28 mouse cellular contexts compared by ENCODE assay signal in genomic region chr3:54411052-54411451, GRCm38 (mm10). TPM values are rescaled to one million over a fixed set of nuclear protein-coding genes. Genes with fewer than 3 reads are reported as not detected.
DNase-seq lines count a peak whose midpoint lies in the region; ATAC-seq and TF ChIP-seq lines count a peak whose summit lies in the region.
"Had no signal": no experiment of that assay in that cellular context is flagged by ENCODE, and none has a peak within 500 bp of the region (broad histone marks: within the 10 kb centered on the region; RNA-seq: fewer than 3 reads in every experiment).

No protein-coding gene starts in this region.

- no peak overlapping the region for H3K9ac ChIP-seq in heart, adult 2 months (ENCODE audit: low read depth, low read length)
- H3K9ac ChIP-seq in embryonic facial prominence, embryonic 15.5 days: no peak overlapping the region
- no peak overlapping the region for H3K9ac ChIP-seq in heart, embryonic 12.5 days
- no peak overlapping the region for H3K9ac ChIP-seq in heart, postnatal 0 days (replicated peaks; ENCODE audit: low read depth, low read length)
- H3K9ac ChIP-seq: embryonic facial prominence, embryonic 13.5 days; forebrain, embryonic 12.5 days; forebrain, postnatal 0 days; hindbrain, embryonic 15.5 days; liver, embryonic 13.5 days; neural tube, embryonic 15.5 days had no signal

- peak overlapping the region; percentile 70; the same call in 1 of the 2 replicates for H3K27ac ChIP-seq in heart, embryonic 10.5 days
- no peak overlapping the region for H3K27ac ChIP-seq in heart, adult 2 months
- H3K27ac ChIP-seq in embryonic facial prominence, embryonic 15.5 days (replicated peaks): peak overlapping the region; percentile 58; the same call in 1 of the 2 replicates
- H3K27ac ChIP-seq in heart, embryonic 12.5 days (ENCODE audit: poor library complexity, severe bottlenecking): peak overlapping the region; percentile 77
- peak overlapping the region; percentile 41; the same call in 1 of the 2 replicates for H3K27ac ChIP-seq in heart, postnatal 0 days (ENCODE audit: low read depth)
- H3K27ac ChIP-seq: embryonic facial prominence, embryonic 13.5 days; forebrain, embryonic 12.5 days; hindbrain, embryonic 10.5 days; hindbrain, embryonic 15.5 days; liver, embryonic 13.5 days; neural tube, embryonic 15.5 days had no signal

- no peak overlapping the region for H3K4me3 ChIP-seq in heart, embryonic 10.5 days
- no peak overlapping the region for H3K4me3 ChIP-seq in heart, adult 2 months
- H3K4me3 ChIP-seq in embryonic facial prominence, embryonic 15.5 days (replicated peaks): no peak overlapping the region
- H3K4me3 ChIP-seq in heart, embryonic 12.5 days: no peak overlapping the region
- H3K4me3 ChIP-seq in heart, postnatal 0 days (ENCODE audit: low read depth, low read length): no peak overlapping the region
- H3K4me3 ChIP-seq: embryonic facial prominence, embryonic 13.5 days; forebrain, embryonic 12.5 days; hindbrain, embryonic 10.5 days; hindbrain, embryonic 15.5 days; liver, embryonic 13.5 days; neural tube, embryonic 15.5 days had no signal

- no peaks in the 10 kb centered on the region for H3K36me3 ChIP-seq in heart, embryonic 10.5 days
- no peaks in the 10 kb centered on the region for H3K36me3 ChIP-seq in heart, adult 2 months (ENCODE audit: control insufficient read depth, insufficient read depth, low read length)
- no peaks in the 10 kb centered on the region for H3K36me3 ChIP-seq in embryonic facial prominence, embryonic 15.5 days
- H3K36me3 ChIP-seq in heart, embryonic 12.5 days: no peaks in the 10 kb centered on the region
- no peaks in the 10 kb centered on the region for H3K36me3 ChIP-seq in heart, postnatal 0 days (replicated peaks; ENCODE audit: control insufficient read depth, insufficient read depth, low read length)
- H3K36me3 ChIP-seq: embryonic facial prominence, embryonic 13.5 days; forebrain, embryonic 12.5 days; hindbrain, embryonic 10.5 days; hindbrain, embryonic 15.5 days; liver, embryonic 13.5 days; neural tube, embryonic 15.5 days had no signal

- intact Hi-C loops in heart, adult 2 months (cut with DNase I): no loop called here

- no peak for TF ChIP-seq EP300 in heart, adult 2 months (IDR thresholded peaks at IDR 0.05; ENCODE audit: insufficient read depth, low read depth, low read length)
- TF ChIP-seq EP300 in heart, postnatal 0 days (IDR thresholded peaks at IDR 0.05; ENCODE audit: low read depth): no peak

- H3K9me3 ChIP-seq in heart, embryonic 10.5 days: no peaks in the 10 kb centered on the region; the same call in 1 of the 2 replicates
- H3K9me3 ChIP-seq in embryonic facial prominence, embryonic 15.5 days (replicated peaks): no peaks in the 10 kb centered on the region
- H3K9me3 ChIP-seq in heart, embryonic 12.5 days (replicated peaks): no peaks in the 10 kb centered on the region
- no peaks in the 10 kb centered on the region for H3K9me3 ChIP-seq in heart, postnatal 0 days (replicated peaks; ENCODE audit: control insufficient read depth, low read length)
- H3K9me3 ChIP-seq: embryonic facial prominence, embryonic 13.5 days; forebrain, embryonic 12.5 days; hindbrain, embryonic 10.5 days; hindbrain, embryonic 15.5 days; liver, embryonic 13.5 days; neural tube, embryonic 15.5 days had no signal

- H3K4me2 ChIP-seq in embryonic facial prominence, embryonic 15.5 days (replicated peaks): no peak overlapping the region
- no peak overlapping the region for H3K4me2 ChIP-seq in heart, embryonic 12.5 days
- no peak overlapping the region for H3K4me2 ChIP-seq in heart, postnatal 0 days (ENCODE audit: low read depth, low read length)
- H3K4me2 ChIP-seq: embryonic facial prominence, embryonic 13.5 days; forebrain, embryonic 12.5 days; hindbrain, embryonic 15.5 days; liver, embryonic 13.5 days; neural tube, embryonic 15.5 days had no signal

- H3K4me1 ChIP-seq in heart, embryonic 10.5 days: no peaks in the 10 kb centered on the region
- no peaks in the 10 kb centered on the region; the same call in 1 of the 2 replicates for H3K4me1 ChIP-seq in heart, adult 2 months (ENCODE audit: control insufficient read depth, insufficient read depth, low read length)
- H3K4me1 ChIP-seq in embryonic facial prominence, embryonic 15.5 days: peaks cover 25% of the 10 kb centered on the region
- H3K4me1 ChIP-seq in heart, embryonic 12.5 days (replicated peaks): peaks cover 4% of the 10 kb centered on the region; the same call in 1 of the 2 replicates
- H3K4me1 ChIP-seq in heart, postnatal 0 days (ENCODE audit: control insufficient read depth, insufficient read depth): no peaks in the 10 kb centered on the region
- H3K4me1 ChIP-seq: forebrain, embryonic 12.5 days; hindbrain, embryonic 10.5 days; hindbrain, embryonic 15.5 days; liver, embryonic 13.5 days; neural tube, embryonic 15.5 days had no signal

- no peaks in the 10 kb centered on the region for H3K79me2 ChIP-seq in heart, adult 2 months (replicated peaks; ENCODE audit: control insufficient read depth, insufficient read depth, low read length)

- WGBS in heart, embryonic 10.5 days: 60% methylated on average over 3 of the region's 3 CpGs
- 36% methylated on average over 3 of the region's 3 CpGs for WGBS in heart, adult 2 months
- WGBS in embryonic facial prominence, embryonic 15.5 days: 64% methylated on average over 3 of the region's 3 CpGs
- WGBS in heart, embryonic 12.5 days: 56% methylated on average over 3 of the region's 3 CpGs
- WGBS in heart, postnatal 0 days: 61% methylated on average over 3 of the region's 3 CpGs

- peak; percentile 77 for DNase-seq in heart, embryonic 10.5 days (ENCODE audit: low spot score)
- no peak for DNase-seq in heart, adult 2 months
- peak; percentile 40 for DNase-seq in heart, postnatal 0 days (ENCODE audit: low spot score)
- DNase-seq in ovary, adult 18-20 months (ENCODE audit: low spot score): no peak
- no peak for DNase-seq in cerebellum, adult 11 months
- DNase-seq: adrenal gland, adult 8-10 months; B cell, adult 2 months; cerebellum, adult 9-11 months; embryo, embryonic 11 days; forebrain, postnatal 0 days; kidney, adult 2 months; kidney, postnatal 36 days; left cerebral cortex, postnatal 4 days; liver, embryonic 13.5 days; lung, adult 18-20 months; lung, postnatal 14 days; midbrain, embryonic 14.5 days; right cerebral cortex, postnatal 25 days; thymus, postnatal 14 days had no signal

- H3K27me3 ChIP-seq in heart, embryonic 10.5 days (ENCODE audit: insufficient read depth, poor library complexity, severe bottlenecking): no peaks in the 10 kb centered on the region
- H3K27me3 ChIP-seq in heart, adult 2 months (ENCODE audit: control insufficient read depth, insufficient read depth, low read length): no peaks in the 10 kb centered on the region
- H3K27me3 ChIP-seq in embryonic facial prominence, embryonic 15.5 days: no peaks in the 10 kb centered on the region
- H3K27me3 ChIP-seq in heart, embryonic 12.5 days (replicated peaks): no peaks in the 10 kb centered on the region
- H3K27me3 ChIP-seq in heart, postnatal 0 days (ENCODE audit: control insufficient read depth, insufficient read depth, low read length): no peaks in the 10 kb centered on the region
- H3K27me3 ChIP-seq: embryonic facial prominence, embryonic 13.5 days; forebrain, embryonic 12.5 days; hindbrain, embryonic 15.5 days; liver, embryonic 13.5 days; neural tube, embryonic 15.5 days had no signal

- no peak for TF ChIP-seq CTCF in heart, adult 2 months (IDR thresholded peaks at IDR 0.05)
- TF ChIP-seq CTCF in heart, postnatal 0 days (IDR thresholded peaks at IDR 0.05; ENCODE audit: low read depth): no peak

- peak; percentile 45; the same call in 1 of the 2 replicates for ATAC-seq in embryonic facial prominence, embryonic 15.5 days (ENCODE audit: insufficient number of reproducible peaks, low FRiP score, low TSS enrichment, low read depth)
- ATAC-seq in heart, embryonic 12.5 days (ENCODE audit: insufficient number of reproducible peaks, low FRiP score): peak; percentile 51
- ATAC-seq in heart, postnatal 0 days (ENCODE audit: insufficient read depth, low read depth): peak; percentile 58
- no peak for ATAC-seq in activated CD4-positive, CD25-positive, alpha-beta regulatory T cell, adult 4 months
- ATAC-seq: forebrain, postnatal 0 days had no signal

- no peak for TF ChIP-seq POLR2A in heart, adult 2 months (IDR thresholded peaks at IDR 0.05; ENCODE audit: insufficient read depth, low read depth, low read length)

RNA-seq across cellular contexts. Expression of gene Postn, which starts 50.1 kb away (rescaled TPM):
- polyA plus RNA-seq in heart, embryonic 10.5 days (2016; fragmentation: Nextera tagmentation; extraction: Ambion mirVana): 64.2 and 102 TPM in 2 replicates
- 10 to 100 TPM; 12.4 to 14.4 TPM for total RNA-seq in heart, adult 2 months (2021)
- 17.2 and 34.3 TPM in 2 replicates for polyA plus RNA-seq in heart, adult 2 months (2012; rRNA removed)
- 784 and 834 TPM in 2 replicates for polyA plus RNA-seq in embryonic facial prominence, embryonic 15.5 days (2015; fragmentation: Nextera tagmentation; extraction: Ambion mirVana)
- 234 and 237 TPM in 2 replicates for polyA plus RNA-seq in heart, embryonic 12.5 days (2016; fragmentation: Nextera tagmentation; extraction: Ambion mirVana)
- 435 TPM in 2 replicates for total RNA-seq in heart, postnatal 0 days (2014; rRNA removed; ENCODE audit: low replicate concordance)
- 330 and 363 TPM in 2 replicates for polyA plus RNA-seq in heart, postnatal 0 days (2015; fragmentation: Nextera tagmentation; extraction: Ambion mirVana)
- polyA plus RNA-seq in activated CD4-positive, CD25-positive, alpha-beta regulatory T cell, adult 4 months (2017; shearing (Covaris generic)): under 1 TPM in 1 of 2 experiments, not detected in 1; 0.11 TPM
- total RNA-seq: monocyte, adult 5-6 weeks had no signal

Comparison
In these comparisons a context has a peak if more than half of its experiments do, and no peak if none do; other contexts are left out.
1. DNase-seq: peak in heart, embryonic 10.5 days (single experiment) and heart, postnatal 0 days (single experiment); none in heart, adult 2 months (0 of 2), ovary, adult 18-20 months (single experiment) and cerebellum, adult 11 months (single experiment).
2. RNA of gene Postn, which starts 50.1 kb away (polyA plus RNA-seq): 784 to 834 TPM in embryonic facial prominence, embryonic 15.5 days, 330 to 363 TPM in heart, postnatal 0 days, 234 to 237 TPM in heart, embryonic 12.5 days, 64.2 to 102 TPM in heart, embryonic 10.5 days and 17.2 to 34.3 TPM in heart, adult 2 months; 0.11 TPM in activated CD4-positive, CD25-positive, alpha-beta regulatory T cell, adult 4 months; every median in the first group is over 10 times any median in the second.